Mouse (Mus musculus) MEL-GATA-1-ER (cell line): ENCODE results near the gene Vmn2r43.
"Not testable (repeated sequence)": the region's sequence is repeated elsewhere in the genome, so short reads cannot be mapped to it uniquely, and the experiment has no call there.

Experiments used
- DNase-seq: peaks from one replicate; pipeline ENCODE4 v3.0.0-alpha.2; 2012; ENCODE audit warnings: low read depth; ENCODE audit errors: extremely low read depth

The Vmn2r43 gene

DNA sequence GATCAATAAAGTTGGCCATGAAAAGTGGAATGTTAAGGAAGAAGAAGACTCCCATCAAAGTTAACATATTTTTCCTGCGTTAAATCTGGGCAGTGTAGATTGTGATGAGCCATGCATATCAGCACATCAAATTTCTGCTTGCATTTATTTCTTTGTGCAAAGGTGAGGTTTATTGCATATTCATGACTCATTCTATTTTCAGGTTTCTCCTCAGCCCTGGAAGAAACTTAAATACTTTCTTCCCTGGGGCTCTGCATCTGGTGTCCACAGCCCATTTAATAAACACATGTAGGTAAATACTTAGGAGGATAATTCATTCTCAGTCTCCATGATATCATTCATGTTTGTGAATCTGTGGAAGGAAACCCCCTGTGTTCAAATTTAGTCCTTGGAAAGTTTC, at the start of gene Vmn2r43:
TSS of gene Vmn2r43 (minus strand) at position 101 of the 400 bp plus-strand sequence.
- DNase-seq, result not testable (repeated sequence)

DNA sequence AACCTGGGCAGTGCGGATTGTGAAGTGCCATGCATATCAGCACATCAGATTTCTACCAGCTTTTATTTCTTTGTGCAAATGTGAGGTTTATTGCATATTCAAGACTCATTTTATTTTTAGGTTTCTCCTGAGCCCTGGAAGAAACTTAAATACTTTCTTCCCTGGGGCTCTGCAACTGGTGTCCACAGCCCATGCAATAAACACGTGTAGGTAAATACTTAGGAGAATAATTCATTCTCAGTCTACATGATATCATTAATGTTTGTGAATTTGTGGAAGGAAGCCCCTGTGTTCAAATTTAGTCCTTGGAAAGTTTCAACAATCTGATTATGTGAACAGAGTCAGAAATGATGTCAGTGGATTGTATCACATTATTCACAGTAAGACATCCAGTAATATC, 60.2 kb downstream of the Vmn2r43 start, which contains the start of gene Vmn2r42:
TSS of gene Vmn2r42 (minus strand) at position 101 of the 400 bp plus-strand sequence.
- not testable (repeated sequence) for DNase-seq
